Mouse (Mus musculus): ENCODE measurements around the gene Ms4a4c. TPM values are rescaled to one million over a fixed set of nuclear protein-coding genes. Genes with fewer than 3 reads are reported as not detected.
"Not testable (repeated sequence)": the region's sequence is repeated elsewhere in the genome, so short reads cannot be mapped to it uniquely, and the experiment has no call there.

The Ms4a4c gene
- total and polyA plus RNA-seq, 3 experiments, result 0.77 to 1.2 (median 0.84) TPM

DNA sequence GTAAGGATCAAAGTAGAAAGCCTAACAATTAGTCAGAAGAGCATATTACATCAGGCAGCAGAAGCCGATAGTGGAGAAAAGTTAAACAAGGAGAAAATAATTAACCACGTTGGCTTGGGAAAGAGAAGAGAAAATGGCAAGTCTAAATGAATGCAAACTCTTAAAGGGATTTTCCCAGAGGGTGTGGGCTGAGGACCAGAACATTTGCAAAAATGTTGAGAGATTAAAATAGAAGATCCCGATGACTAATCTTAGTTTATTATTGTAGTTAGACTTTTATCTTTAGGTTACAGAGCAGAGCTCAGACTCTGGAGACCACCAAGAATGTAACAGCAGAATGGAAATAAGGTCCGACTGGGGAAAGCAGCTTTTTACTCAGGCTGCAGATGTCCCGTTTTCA, 61.9 kb downstream of the Ms4a4c start:
- H3K36me3 ChIP-seq (ENCODE audit: control insufficient read depth, insufficient read depth, low read length), result no peaks in the 10 kb centered on the region
- no peak overlapping the region for H3K9ac ChIP-seq (ENCODE audit: low read depth, low read length)
- H3K79me2 ChIP-seq (replicated peaks; ENCODE audit: control insufficient read depth, insufficient read depth, low read length), result no peaks in the 10 kb centered on the region
- DNase-seq, result no peak
- no peaks in the 10 kb centered on the region for H3K4me1 ChIP-seq (ENCODE audit: control insufficient read depth, insufficient read depth, low read length)
- 56% methylated on average over 5 of the region's 5 CpGs for WGBS
- H3K4me3 ChIP-seq, result no peak overlapping the region
- TF ChIP-seq EP300 (IDR thresholded peaks at IDR 0.05; ENCODE audit: insufficient read depth, low read depth, low read length) (no peak), CTCF (IDR thresholded peaks at IDR 0.05) (no peak), POLR2A (IDR thresholded peaks at IDR 0.05; ENCODE audit: insufficient read depth, low read depth, low read length) (no peak)
- no peak overlapping the region for H3K27ac ChIP-seq
- intact Hi-C loops (cut with DNase I), result no loop called here
- H3K27me3 ChIP-seq (ENCODE audit: control insufficient read depth, insufficient read depth, low read length), result no peaks in the 10 kb centered on the region

DNA sequence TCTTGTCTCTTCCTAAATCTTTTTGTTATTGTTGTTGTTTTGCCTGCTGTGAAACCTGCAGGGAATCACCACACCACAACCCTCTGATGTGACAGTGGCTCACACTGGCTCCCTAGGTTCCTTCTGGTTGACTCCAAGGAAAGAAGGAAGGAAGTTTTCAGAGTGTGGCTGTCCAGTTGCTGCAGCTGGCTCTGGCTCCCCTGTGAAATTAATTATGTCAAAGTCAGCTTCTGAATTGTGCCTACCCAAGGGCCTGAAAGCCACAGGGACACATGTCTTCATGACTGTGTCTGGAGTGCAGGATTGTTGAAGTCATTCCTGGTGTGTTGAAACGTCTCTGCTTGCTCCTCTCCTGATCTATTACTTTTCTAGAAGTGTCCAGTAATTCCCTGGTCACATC, 63.8 kb downstream of the Ms4a4c start:
- intact Hi-C loops (cut with DNase I); H3K4me1 ChIP-seq (ENCODE audit: control insufficient read depth, insufficient read depth, low read length); H3K36me3 ChIP-seq (ENCODE audit: control insufficient read depth, insufficient read depth, low read length); H3K9ac ChIP-seq (ENCODE audit: low read depth, low read length); H3K4me3 ChIP-seq; H3K27ac ChIP-seq; H3K27me3 ChIP-seq (ENCODE audit: control insufficient read depth, insufficient read depth, low read length); H3K79me2 ChIP-seq (replicated peaks; ENCODE audit: control insufficient read depth, insufficient read depth, low read length): not testable (repeated sequence)
- WGBS, result 38% methylated on average over 1 of the region's 1 CpGs
- DNase-seq, result peak in 1 of 2 experiments; percentile 29

DNA sequence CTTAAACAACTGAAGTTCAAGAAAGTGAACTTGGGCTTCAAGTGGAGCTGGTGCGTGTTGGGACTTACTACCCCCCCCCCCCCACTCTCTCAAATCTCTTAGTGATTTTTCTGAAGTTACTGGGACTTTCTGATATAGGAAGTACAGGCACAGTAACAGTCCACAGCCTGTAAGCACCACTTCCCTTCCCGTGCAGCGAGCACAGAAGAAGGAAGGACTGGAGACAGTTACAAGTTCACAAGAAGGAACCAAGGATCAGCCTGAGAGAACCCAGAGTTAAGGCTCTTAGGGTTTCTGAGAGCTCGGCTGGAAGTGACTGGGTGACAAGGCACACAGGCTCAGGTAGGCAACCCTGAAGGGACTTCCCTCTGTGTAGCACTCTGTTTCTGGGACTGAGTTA, 64.6 kb downstream of the Ms4a4c start, which contains the start of gene Ms4a6c:
TSS of gene Ms4a6c (plus strand) at position 152 of the 400 bp plus-strand sequence.
- H3K36me3 ChIP-seq (ENCODE audit: control insufficient read depth, insufficient read depth, low read length); DNase-seq; H3K27me3 ChIP-seq (ENCODE audit: control insufficient read depth, insufficient read depth, low read length); H3K9ac ChIP-seq (ENCODE audit: low read depth, low read length); intact Hi-C loops (cut with DNase I); H3K79me2 ChIP-seq (replicated peaks; ENCODE audit: control insufficient read depth, insufficient read depth, low read length); H3K4me1 ChIP-seq (ENCODE audit: control insufficient read depth, insufficient read depth, low read length); H3K4me3 ChIP-seq; H3K27ac ChIP-seq: not testable (repeated sequence)
- WGBS, result 60% methylated on average over 4 of the region's 4 CpGs

Other genes starting within 250 kb of the Ms4a4c start
- not detected for gene 1700025F22Rik, start 239.4 kb upstream of the Ms4a4c start, total RNA-seq (2021)
- not detected in 2 replicates for gene 1700025F22Rik, start 239.4 kb upstream of the Ms4a4c start, polyA plus RNA-seq (2012; rRNA removed)
- not detected for gene Ms4a13, start 208.0 kb upstream of the Ms4a4c start, total RNA-seq (2021)
- gene Ms4a13, start 208.0 kb upstream of the Ms4a4c start, polyA plus RNA-seq (2012; rRNA removed), result not detected in 2 replicates
- gene Ms4a12, start 172.3 kb upstream of the Ms4a4c start, total RNA-seq (2021), result not detected
- gene Ms4a12, start 172.3 kb upstream of the Ms4a4c start, polyA plus RNA-seq (2012; rRNA removed), result not detected in 2 replicates
- gene Ms4a1, start 138.5 kb upstream of the Ms4a4c start, total RNA-seq (2021), result under 1 TPM; 0.47 to 0.73 TPM
- gene Ms4a1, start 138.5 kb upstream of the Ms4a4c start, polyA plus RNA-seq (2012; rRNA removed), result 0.50 and 1.1 TPM in 2 replicates
- gene Ms4a5, start 120.9 kb upstream of the Ms4a4c start, total RNA-seq (2021), result not detected
- not detected in 2 replicates for gene Ms4a5, start 120.9 kb upstream of the Ms4a4c start, polyA plus RNA-seq (2012; rRNA removed)
- gene Ms4a14, start 90.3 kb upstream of the Ms4a4c start, total RNA-seq (2021), result not detected
- gene Ms4a14, start 90.3 kb upstream of the Ms4a4c start, polyA plus RNA-seq (2012; rRNA removed), result 0.25 and 0.32 TPM in 2 replicates
- gene Ms4a7, start 68.6 kb upstream of the Ms4a4c start, total RNA-seq (2021), result 1 to 10 TPM in 1 of 2 experiments, under 1 TPM in 1; 0.76 to 1.0 TPM
- gene Ms4a7, start 68.6 kb upstream of the Ms4a4c start, polyA plus RNA-seq (2012; rRNA removed), result 2.1 and 2.2 TPM in 2 replicates
- 1 to 10 TPM; 5.7 to 8.0 TPM for gene Ms4a4a, start 29.2 kb upstream of the Ms4a4c start, total RNA-seq (2021)
- gene Ms4a4a, start 29.2 kb upstream of the Ms4a4c start, polyA plus RNA-seq (2012; rRNA removed), result 0.35 and 1.5 TPM in 2 replicates
- gene Ms4a4b, start 38.8 kb downstream of the Ms4a4c start, total RNA-seq (2021), result under 1 TPM; 0.59 to 0.65 TPM
- gene Ms4a4b, start 38.8 kb downstream of the Ms4a4c start, polyA plus RNA-seq (2012; rRNA removed), result 1.8 and 2.8 TPM in 2 replicates
- 1 to 10 TPM; 8.1 to 9.1 TPM for gene Ms4a6c, start 64.6 kb downstream of the Ms4a4c start, total RNA-seq (2021)
- gene Ms4a6c, start 64.6 kb downstream of the Ms4a4c start, polyA plus RNA-seq (2012; rRNA removed), result 3.9 and 4.0 TPM in 2 replicates
- under 1 TPM in 1 of 2 experiments, not detected in 1; 0.32 TPM for gene Gm8369, start 81.2 kb downstream of the Ms4a4c start, total RNA-seq (2021)
- 1.4 and 1.7 TPM in 2 replicates for gene Gm8369, start 81.2 kb downstream of the Ms4a4c start, polyA plus RNA-seq (2012; rRNA removed)
- gene Ms4a6b, start 111.7 kb downstream of the Ms4a4c start, total RNA-seq (2021), result 1 to 10 TPM; 5.1 to 9.3 TPM
- gene Ms4a6b, start 111.7 kb downstream of the Ms4a4c start, polyA plus RNA-seq (2012; rRNA removed), result 3.1 and 4.5 TPM in 2 replicates
- 1 to 10 TPM; 6.9 to 8.0 TPM for gene Ms4a4d, start 132.0 kb downstream of the Ms4a4c start, total RNA-seq (2021)
- 16.0 and 19.6 TPM in 2 replicates for gene Ms4a4d, start 132.0 kb downstream of the Ms4a4c start, polyA plus RNA-seq (2012; rRNA removed)
- 1 to 10 TPM; 3.6 to 3.9 TPM for gene Ms4a6d, start 200.1 kb downstream of the Ms4a4c start, total RNA-seq (2021)
- 1.8 and 2.7 TPM in 2 replicates for gene Ms4a6d, start 200.1 kb downstream of the Ms4a4c start, polyA plus RNA-seq (2012; rRNA removed)
- under 1 TPM in 1 of 2 experiments, not detected in 1; 0.16 TPM for gene Ms4a2, start 218.9 kb downstream of the Ms4a4c start, total RNA-seq (2021)
- gene Ms4a2, start 218.9 kb downstream of the Ms4a4c start, polyA plus RNA-seq (2012; rRNA removed), result 0.12 and 0.18 TPM in 2 replicates
- gene Ms4a3, start 236.1 kb downstream of the Ms4a4c start, total RNA-seq (2021), result not detected
- gene Ms4a3, start 236.1 kb downstream of the Ms4a4c start, polyA plus RNA-seq (2012; rRNA removed), result not detected in 2 replicates